Mouse (Mus musculus) testis, adult 2 months (tissue): ENCODE measurements around the gene Enpp7.

Source experiments
- CTCF ChIP-seq: fragments of 200-500 bp; IDR thresholded peaks from 2 replicates; pipeline ENCODE4 v1.5.1; 2012; ENCODE audit warnings: low read depth, mild to moderate bottlenecking, inconsistent platforms, low read length, moderate library complexity; ENCODE audit not compliant: control insufficient read depth, insufficient read depth, insufficient replicate concordance
- POLR2A ChIP-seq: fragments of 200-500 bp; IDR thresholded peaks from 2 replicates; pipeline ENCODE4 v1.6.1; 2012; ENCODE audit warnings: low read depth, mild to moderate bottlenecking, inconsistent platforms, low read length, moderate library complexity; ENCODE audit not compliant: control insufficient read depth

GRCm38 (mm10) chr11:118997182-118997581, 9.2 kb downstream of the Enpp7 start:
- no peak for TF ChIP-seq CTCF
- TF ChIP-seq POLR2A: no peak
